Mouse (Mus musculus) MEL (cell line): ENCODE results near the gene Daglb. TPM values are rescaled to one million over a fixed set of nuclear protein-coding genes. Genes with fewer than 3 reads are reported as not detected.

Experiments used
- DNase-seq: peaks from one replicate; pipeline ENCODE4 v3.0.0; 2011; ENCODE audit warnings: low read depth, low spot score
- H3K27ac ChIP-seq: 2 replicates; pipeline ENCODE4 v1.5.1; 2012; ENCODE audit warnings: low read depth, mild to moderate bottlenecking, control low read depth, low read length, moderate library complexity; ENCODE audit not compliant: control insufficient read depth
- H3K27me3 ChIP-seq, 2 experiments: fragments of 150-350 bp in 1 of 2; sonication (generic) in 1 of 2; 2 replicates each; pipeline ENCODE4 v1.6.1; 2012; ENCODE audit warnings: low read length in 2 of 2, mild to moderate bottlenecking in 2 of 2, improper control_type of control experiment in 1 of 2, moderate library complexity in 1 of 2; ENCODE audit not compliant: insufficient read depth in 2 of 2, control insufficient read depth in 1 of 2
- H3K36me3 ChIP-seq, 2 experiments: 2 replicates each; pipeline ENCODE4 v1.6.1; 2012 to 2014; ENCODE audit warnings: low read length in 2 of 2, improper control_type of control experiment in 1 of 2, inconsistent platforms in 1 of 2, mild to moderate bottlenecking in 1 of 2; ENCODE audit not compliant: insufficient read depth in 2 of 2, control insufficient read depth in 1 of 2
- H3K4me1 ChIP-seq, 2 experiments: fragments of 150-350 bp in 1 of 2; sonication (generic) in 1 of 2; 2 replicates each; pipeline ENCODE4 v1.6.1; 2012; ENCODE audit warnings: low read length in 2 of 2, improper control_type of control experiment in 1 of 2, mild to moderate bottlenecking in 1 of 2; ENCODE audit not compliant: insufficient read depth in 2 of 2, control insufficient read depth in 1 of 2
- H3K4me3 ChIP-seq, 2 experiments: fragments of 150-350 bp in 1 of 2; sonication (generic) in 1 of 2; 2 replicates each; pipeline ENCODE4 v1.5.1; 2012; ENCODE audit warnings: low read depth in 2 of 2, low read length in 2 of 2, mild to moderate bottlenecking in 2 of 2, moderate library complexity in 2 of 2, control low read depth in 1 of 2, improper control_type of control experiment in 1 of 2; ENCODE audit not compliant: control insufficient read depth in 1 of 2, insufficient read depth in 1 of 2
- H3K79me2 ChIP-seq: 2 replicates; pipeline ENCODE4 v1.6.1; 2012; ENCODE audit warnings: mild to moderate bottlenecking, low read length, moderate library complexity; ENCODE audit not compliant: control insufficient read depth, poor library complexity, insufficient read depth
- H3K9ac ChIP-seq: 2 replicates; pipeline ENCODE4 v1.6.1; 2012; ENCODE audit warnings: low read depth, mild to moderate bottlenecking, control low read depth, low read length, moderate library complexity; ENCODE audit not compliant: control insufficient read depth, poor library complexity, severe bottlenecking
- H3K9me3 ChIP-seq: fragments of 150-350 bp; sonication (generic); replicated peaks from 2 replicates; pipeline ENCODE4 v1.6.1; 2012; ENCODE audit warnings: mild to moderate bottlenecking, low read length, improper control_type of control experiment, moderate library complexity; ENCODE audit not compliant: insufficient read depth
- CHD1 ChIP-seq: IDR thresholded peaks from 2 replicates; pipeline ENCODE4 v1.6.1; 2012; ENCODE audit warnings: low read depth, mild to moderate bottlenecking, inconsistent platforms, low read length, improper control_type of control experiment
- ELF1 ChIP-seq: IDR thresholded peaks from 2 replicates; pipeline ENCODE4 v1.6.1; 2014; ENCODE audit warnings: low read depth, mild to moderate bottlenecking, inconsistent platforms, low read length, improper control_type of control experiment, moderate library complexity
- EP300 ChIP-seq, 2 experiments: IDR thresholded peaks; 2 replicates each; pipeline ENCODE4 v1.6.1; 2011; ENCODE audit warnings: improper control_type of control experiment in 2 of 2, low read length in 2 of 2, low read depth in 1 of 2, mild to moderate bottlenecking in 1 of 2
- GABPA ChIP-seq: IDR thresholded peaks from 2 replicates; pipeline ENCODE4 v1.6.1; 2012; ENCODE audit warnings: low read depth, mild to moderate bottlenecking, inconsistent platforms, low read length, improper control_type of control experiment, moderate library complexity
- GATA1 ChIP-seq: IDR thresholded peaks from 2 replicates; pipeline ENCODE4 v1.6.1; 2011; ENCODE audit warnings: low read depth, low read length, improper control_type of control experiment
- MAFK ChIP-seq: IDR thresholded peaks from 2 replicates; pipeline ENCODE4 v1.6.1; 2011; ENCODE audit warnings: low read depth, mild to moderate bottlenecking, low read length, improper control_type of control experiment, borderline replicate concordance
- MAZ ChIP-seq: IDR thresholded peaks from 2 replicates; pipeline ENCODE4 v1.6.1; 2012; ENCODE audit warnings: low read depth, mild to moderate bottlenecking, inconsistent platforms, low read length, improper control_type of control experiment
- MXI1 ChIP-seq: IDR thresholded peaks from 2 replicates; pipeline ENCODE4 v1.6.1; 2011; ENCODE audit warnings: mild to moderate bottlenecking, low read depth, low read length, improper control_type of control experiment
- NELFE ChIP-seq: IDR thresholded peaks from 2 replicates; pipeline ENCODE4 v1.6.1; 2011; ENCODE audit warnings: low read depth, low read length, improper control_type of control experiment
- NRF1 ChIP-seq: IDR thresholded peaks from 2 replicates; pipeline ENCODE4 v1.6.1; 2014; ENCODE audit warnings: low read depth, mild to moderate bottlenecking, inconsistent platforms, low read length, improper control_type of control experiment, moderate library complexity; ENCODE audit not compliant: poor library complexity, insufficient read depth, severe bottlenecking
- POLR2A ChIP-seq, 2 experiments: IDR thresholded peaks; 2 replicates each; pipeline ENCODE4 v1.6.1; 2011 to 2012; ENCODE audit warnings: low read length in 2 of 2, mild to moderate bottlenecking in 2 of 2, control low read depth in 1 of 2, improper control_type of control experiment in 1 of 2, low read depth in 1 of 2, moderate library complexity in 1 of 2; ENCODE audit not compliant: control insufficient read depth in 1 of 2, insufficient read depth in 1 of 2, poor library complexity in 1 of 2
- POLR2AphosphoS2 ChIP-seq: IDR thresholded peaks from 2 replicates; pipeline ENCODE4 v1.6.1; 2011; ENCODE audit warnings: low read length, improper control_type of control experiment
- POLR2AphosphoS5 ChIP-seq: IDR thresholded peaks from 2 replicates; pipeline ENCODE4 v1.6.1; 2012; ENCODE audit warnings: low read depth, borderline replicate concordance, mild to moderate bottlenecking, inconsistent platforms, low read length, moderate library complexity, mixed read lengths
- SMC3 ChIP-seq: IDR thresholded peaks from 2 replicates; pipeline ENCODE4 v1.6.1; 2011; ENCODE audit warnings: low read depth, low read length, improper control_type of control experiment
- TBP ChIP-seq: IDR thresholded peaks from 2 replicates; pipeline ENCODE4 v1.8.0; 2011; ENCODE audit warnings: low read depth, low read length, improper control_type of control experiment
- TCF12 ChIP-seq: IDR thresholded peaks from 2 replicates; pipeline ENCODE4 v1.6.1; 2014; ENCODE audit warnings: low read depth, mild to moderate bottlenecking, inconsistent platforms, low read length, improper control_type of control experiment, moderate library complexity
- USF1 ChIP-seq: IDR thresholded peaks from 2 replicates; pipeline ENCODE4 v1.6.1; 2014; ENCODE audit warnings: low read depth, mild to moderate bottlenecking, inconsistent platforms, low read length, improper control_type of control experiment, moderate library complexity
- USF2 ChIP-seq, 2 experiments: IDR thresholded peaks; 2 replicates each; pipeline ENCODE4 v1.6.1; 2011 to 2012; ENCODE audit warnings: improper control_type of control experiment in 2 of 2, low read length in 2 of 2, borderline replicate concordance in 1 of 2, inconsistent platforms in 1 of 2, low read depth in 1 of 2, mild to moderate bottlenecking in 1 of 2; ENCODE audit not compliant: insufficient read depth in 1 of 2
- ZKSCAN1 ChIP-seq: IDR thresholded peaks from 2 replicates; pipeline ENCODE4 v1.6.1; 2012; ENCODE audit warnings: low read depth, mild to moderate bottlenecking, inconsistent platforms, low read length, improper control_type of control experiment, moderate library complexity
- polyA plus RNA-seq, 2 experiments: library from polyadenylated mRNA; stranded (reverse) in 1 of 2; unstranded in 1 of 2; fragments of >175 nt in 1 of 2; fragments of >200 nt in 1 of 2; gene quantifications; 2 replicates each; pipeline versions ENCODE4 v1.2.1 to v1.2.4; 2012; ENCODE audit warnings: low replicate concordance in 2 of 2, low read depth in 1 of 2; ENCODE audit not compliant: insufficient read length in 2 of 2, insufficient read depth in 1 of 2, missing spikeins in 1 of 2
- total RNA-seq: library from RNA; depleted of rRNA; stranded (reverse); fragments of 300-350 nt; gene quantifications from 2 replicates; pipeline ENCODE4 v1.2.3, GENCODE M21; 2012

The Daglb gene
- total and polyA plus RNA-seq, 3 experiments = 8.9 to 10.4 TPM; not detected in 1

- DNase-seq = no peak
- Histone ChIP-seq H3K27ac (no peak overlapping the region), H3K4me3 (no peak overlapping the region), H3K36me3 (peaks cover 0 to 6% of the 10 kb centered on the region in 2 experiments; a peak in 2 of 4 replicates), H3K79me2 (no peaks in the 10 kb centered on the region), H3K9ac (no peak overlapping the region), H3K4me1 (no peaks in the 10 kb centered on the region), H3K9me3 (no peaks in the 10 kb centered on the region), H3K27me3 (no peaks in the 10 kb centered on the region)
- TF ChIP-seq GABPA (no peak), SMC3 (no peak), NRF1 (no peak), GATA1 (no peak), USF1 (no peak), MAZ (no peak), TCF12 (no peak), TBP (no peak), MXI1 (no peak)
Measured at GRCm38 (mm10) chr5:143477901-143478300, 13.5 kb downstream of the Daglb start.

GRCm38 (mm10) chr5:143484955-143485354 is 20.6 kb downstream of the Daglb start:
- Histone ChIP-seq H3K9me3 (no peaks in the 10 kb centered on the region), H3K27me3 (no peaks in the 10 kb centered on the region), H3K4me3 (no peak overlapping the region), H3K27ac (no peak overlapping the region), H3K4me1 (no peaks in the 10 kb centered on the region), H3K9ac (no peak overlapping the region), H3K36me3 (peaks cover 0 to 6% of the 10 kb centered on the region in 2 experiments; a peak in 2 of 4 replicates), H3K79me2 (no peaks in the 10 kb centered on the region)
- DNase-seq = no peak
- no peak for TF ChIP-seq POLR2AphosphoS5
- TF ChIP-seq POLR2AphosphoS2 = no peak
- no peak for TF ChIP-seq CHD1
- TF ChIP-seq MAFK = no peak
- TF ChIP-seq EP300 (IDR thresholded peaks at IDR 0.05; ENCODE audit: low read depth in 1 of 2, low read length in 2 of 2) = no peak
- no peak for TF ChIP-seq ZKSCAN1
- no peak for TF ChIP-seq TBP
- no peak for TF ChIP-seq POLR2A (IDR thresholded peaks at IDR 0.05; ENCODE audit: control insufficient read depth in 1 of 2, insufficient read depth in 1 of 2, low read depth in 1 of 2, low read length in 2 of 2, poor library complexity in 1 of 2)
- TF ChIP-seq ELF1 = no peak
- no peak for TF ChIP-seq USF2 (IDR thresholded peaks at IDR 0.05; ENCODE audit: borderline replicate concordance in 1 of 2, insufficient read depth in 1 of 2, low read depth in 1 of 2, low read length in 2 of 2)
- TF ChIP-seq NELFE = no peak
- TF ChIP-seq GABPA = no peak
- TF ChIP-seq MAZ = no peak
- TF ChIP-seq MXI1 = no peak
